Mouse (Mus musculus): ENCODE data around the gene Fam187b. TPM values are rescaled to one million over a fixed set of nuclear protein-coding genes. Genes with fewer than 3 reads are reported as not detected.

Fam187b gene
- total RNA-seq, 2 experiments from 2014 or later = 0.18 to 0.21 TPM

DNA sequence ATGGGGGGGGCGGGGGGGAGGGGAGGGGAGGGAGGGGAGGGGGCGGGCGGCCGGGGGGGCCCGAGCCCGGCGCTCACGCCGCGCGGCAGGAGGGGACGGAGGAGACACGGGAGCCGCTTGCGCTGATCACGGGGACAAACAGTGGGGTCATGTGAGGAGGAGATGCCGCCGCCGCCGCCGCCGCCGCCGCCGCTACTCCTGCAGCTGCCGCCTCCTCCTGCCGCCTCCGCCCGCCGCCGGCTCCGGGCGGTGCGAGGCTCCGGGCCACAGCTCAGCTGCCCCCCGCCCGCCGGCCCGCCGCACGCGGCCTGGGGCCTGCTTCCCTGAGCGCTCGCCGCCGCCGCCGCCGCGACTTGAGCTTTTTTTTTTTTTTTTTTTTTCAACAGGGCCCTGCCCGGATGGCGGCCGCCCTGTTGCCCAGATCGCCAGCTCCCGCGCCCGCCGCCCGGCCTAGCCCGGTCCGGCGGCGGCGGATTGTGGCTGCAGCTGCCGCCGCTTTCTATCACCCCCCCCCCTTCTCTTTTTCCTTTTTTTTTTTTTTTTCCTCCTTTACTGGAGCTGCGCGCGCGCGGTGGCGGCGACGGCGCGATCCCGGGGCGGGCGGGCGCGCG is 16.7 kb upstream of the Fam187b start, which contains the start of gene Usf2:
TSS of gene Usf2 (minus strand) at position 48 of the 611 bp plus-strand sequence.
- peak; percentile 73 to 94 for DNase-seq (ENCODE audit: extremely low spot score in 1 of 2, low spot score in 2 of 2)
- intact Hi-C loops (cut with DNase I) = loop anchor here (5.0 kb wide), 1 partner anchor 95 kb away; the partner anchor contains the start of gene Fxyd7

DNA sequence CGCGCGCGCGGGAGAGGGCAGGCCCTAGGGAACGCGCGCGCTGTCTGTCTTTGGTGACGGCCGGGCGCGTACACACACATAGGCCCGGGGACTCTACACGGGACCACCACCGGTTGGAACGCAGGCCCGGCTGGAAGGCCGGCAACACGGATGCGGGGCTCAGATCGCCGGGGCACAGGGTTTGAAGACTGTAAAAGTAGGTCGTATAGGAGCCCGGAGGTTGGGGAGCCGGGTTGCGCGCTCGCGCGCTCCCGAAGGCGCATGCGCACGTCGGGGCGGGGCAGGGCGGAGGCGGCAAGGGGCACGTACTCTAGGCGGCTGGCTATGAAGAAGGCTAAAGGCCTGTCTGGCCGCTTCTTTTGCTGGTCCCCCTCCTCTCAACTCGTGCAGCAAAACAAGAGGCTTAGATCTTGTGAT is 16.2 kb upstream of the Fam187b start:
- peak; percentile 82 to 93 for DNase-seq (ENCODE audit: extremely low spot score in 1 of 2, low spot score in 2 of 2)
- intact Hi-C loops (cut with DNase I) = loop anchor here (5.0 kb wide), 1 partner anchor 95 kb away; the partner anchor contains the start of gene Fxyd7

DNA sequence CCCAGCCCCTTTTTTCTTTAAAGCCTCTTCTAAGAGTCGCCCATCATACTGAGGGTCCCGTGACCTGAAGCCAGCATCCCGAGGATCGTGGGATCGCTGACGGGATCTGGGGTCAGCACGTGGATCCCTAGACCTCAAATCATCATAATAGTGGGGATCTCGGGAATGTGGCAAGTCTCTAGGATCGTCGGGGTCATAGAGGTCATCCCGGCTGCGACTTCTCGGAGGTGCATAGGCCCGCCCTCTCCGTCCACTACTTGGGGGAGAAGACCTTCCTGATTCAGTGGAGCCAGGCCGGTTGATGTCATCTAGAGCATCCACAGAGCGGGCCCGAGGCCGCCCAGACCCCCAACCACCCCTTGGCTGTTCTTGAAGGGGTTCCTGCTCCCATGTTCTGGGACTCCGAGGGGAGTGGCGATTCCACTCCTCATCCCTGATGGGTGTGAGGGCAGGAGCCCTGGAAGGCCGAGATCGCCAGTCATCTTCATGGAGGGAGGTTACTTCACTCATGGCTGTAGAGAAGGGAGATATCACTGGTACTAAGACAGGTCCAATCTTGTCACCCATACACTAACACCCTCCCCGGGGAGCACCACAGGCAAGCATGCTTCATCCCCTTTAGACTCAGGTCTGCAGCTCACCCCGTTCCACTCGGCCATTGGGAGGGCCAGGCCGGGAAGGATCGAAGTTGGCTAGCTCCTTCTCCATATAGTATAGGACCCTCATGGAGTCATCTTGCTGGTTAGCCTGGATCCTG is 15.3 kb upstream of the Fam187b start:
- peak in 1 of 2 experiments; percentile 65 for DNase-seq (ENCODE audit: extremely low spot score in 1 of 2, low spot score in 2 of 2)
- intact Hi-C loops (cut with DNase I) = loop anchor here (5.0 kb wide), 1 partner anchor 94 kb away; the partner anchor contains the start of gene Fxyd7

DNA sequence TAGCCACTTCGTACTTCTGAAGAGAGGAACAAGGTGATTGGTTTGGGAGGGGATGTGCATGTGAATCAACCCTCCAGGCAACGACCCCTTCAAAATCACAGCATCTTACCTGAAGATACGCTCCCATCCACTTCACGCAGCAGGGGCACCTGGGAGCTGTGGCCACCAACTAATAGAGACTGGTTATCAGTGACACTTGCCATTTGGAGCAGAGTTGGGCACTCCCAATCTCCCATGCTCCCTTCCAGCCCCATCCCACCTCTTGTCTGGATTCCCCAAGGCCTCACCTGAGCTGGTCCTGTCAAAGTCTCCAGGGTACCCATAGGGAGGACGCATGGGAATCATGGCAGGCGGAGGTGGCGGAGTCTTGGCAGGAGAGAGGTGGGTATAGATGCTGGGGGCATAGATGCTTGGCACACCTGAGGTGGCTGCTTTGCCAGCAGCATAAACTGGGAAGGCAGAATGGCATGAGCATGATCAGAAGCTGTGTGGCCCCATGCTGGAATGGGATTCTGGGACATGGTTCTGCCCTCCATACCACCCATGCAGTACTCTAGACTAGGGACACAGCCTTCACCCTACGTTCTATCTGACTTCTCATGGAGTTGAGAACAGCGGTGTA is 14.6 kb upstream of the Fam187b start:
- intact Hi-C loops (cut with DNase I) = loop anchor here (5.0 kb wide), 1 partner anchor 93 kb away; the partner anchor contains the start of gene Fxyd7
- DNase-seq (ENCODE audit: extremely low spot score in 1 of 2, low spot score in 2 of 2) = no peak

DNA sequence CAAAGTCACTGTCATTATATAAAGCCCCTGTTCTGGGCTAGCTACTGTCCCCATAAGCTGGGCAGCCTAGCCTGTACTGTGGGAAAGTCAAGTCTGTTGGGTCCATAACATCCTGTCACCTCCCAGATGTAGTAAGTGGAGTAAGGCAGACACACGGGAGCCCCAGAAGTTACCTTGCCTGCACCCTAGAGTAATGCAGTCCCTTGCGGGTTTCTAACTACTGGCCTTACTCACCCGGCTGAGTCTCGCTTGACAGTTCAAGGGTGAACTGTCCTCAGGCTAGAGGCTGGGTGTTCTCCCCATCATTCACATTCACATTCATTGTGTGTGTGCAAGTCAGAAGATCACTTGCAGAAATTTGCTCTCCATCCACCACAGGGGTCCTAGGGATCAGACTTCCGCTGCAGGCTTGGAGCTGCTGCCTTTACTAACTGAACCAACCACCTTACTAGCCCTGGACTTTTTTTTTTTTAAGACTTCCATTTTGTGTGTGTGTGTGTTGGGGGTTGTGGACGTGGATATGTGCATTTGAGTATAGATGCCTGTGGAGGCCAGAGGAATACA is 13.7 kb upstream of the Fam187b start:
- DNase-seq (ENCODE audit: extremely low spot score in 1 of 2, low spot score in 2 of 2) = no peak
- intact Hi-C loops (cut with DNase I) = loop anchor here (5.0 kb wide), 1 partner anchor 92 kb away; the partner anchor contains the start of gene Fxyd7

DNA sequence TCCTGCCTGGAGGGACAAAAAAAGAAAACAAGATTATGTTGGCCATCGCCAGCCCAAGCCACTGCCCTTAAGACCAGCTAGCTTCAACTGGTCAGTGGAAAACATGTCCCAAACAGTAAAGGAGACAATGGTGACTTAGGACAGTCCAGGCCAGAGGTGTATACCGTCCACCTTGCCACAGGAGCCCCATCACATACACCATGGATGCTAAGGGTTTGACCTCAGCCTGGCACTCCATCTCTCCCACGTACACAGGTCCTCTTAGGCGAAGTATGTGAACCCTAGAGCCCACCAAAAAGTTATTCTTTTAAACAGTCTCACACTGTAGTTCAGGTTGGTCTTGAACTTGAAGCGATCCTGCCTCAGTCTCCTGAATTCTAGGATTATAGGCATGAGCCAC is 10.7 kb upstream of the Fam187b start:
- no peak for DNase-seq (ENCODE audit: extremely low spot score in 1 of 2, low spot score in 2 of 2)
- intact Hi-C loops (cut with DNase I) = no loop called here

GRCm38 (mm10) chr7:30964366-30964765 is 9.2 kb upstream of the Fam187b start:
- intact Hi-C loops (cut with DNase I) = no loop called here
- no peak for DNase-seq (ENCODE audit: extremely low spot score in 1 of 2, low spot score in 2 of 2)

GRCm38 (mm10) chr7:30965677-30966076 is 7.9 kb upstream of the Fam187b start:
- DNase-seq (ENCODE audit: extremely low spot score in 1 of 2, low spot score in 2 of 2) = no peak
- intact Hi-C loops (cut with DNase I) = no loop called here

- no peak for DNase-seq (ENCODE audit: extremely low spot score in 1 of 2, low spot score in 2 of 2)
- intact Hi-C loops (cut with DNase I) = no loop called here
Measured at GRCm38 (mm10) chr7:30966657-30967056, 6.9 kb upstream of the Fam187b start.

DNA sequence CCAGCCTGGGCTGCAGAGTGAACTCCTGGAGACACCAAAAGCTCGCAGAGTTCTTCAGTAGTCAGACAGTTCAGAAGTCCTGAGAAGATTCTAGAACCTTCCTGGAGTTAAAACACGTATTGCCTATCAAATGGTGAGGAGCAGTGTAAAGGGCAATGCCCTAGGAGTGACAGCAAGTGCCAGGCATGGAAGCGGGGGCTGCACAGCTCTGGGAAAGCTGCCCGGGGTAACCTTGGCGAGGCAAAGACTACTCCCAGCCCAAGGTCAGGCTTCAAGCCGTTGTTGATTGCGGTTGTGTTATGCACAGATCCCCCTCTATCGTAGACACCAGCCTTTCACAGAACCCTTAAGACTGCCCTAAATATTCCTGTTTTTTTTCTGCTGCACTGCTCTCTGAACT is 5.0 kb upstream of the Fam187b start:
- intact Hi-C loops (cut with DNase I) = no loop called here
- DNase-seq (ENCODE audit: extremely low spot score in 1 of 2, low spot score in 2 of 2) = no peak

DNA sequence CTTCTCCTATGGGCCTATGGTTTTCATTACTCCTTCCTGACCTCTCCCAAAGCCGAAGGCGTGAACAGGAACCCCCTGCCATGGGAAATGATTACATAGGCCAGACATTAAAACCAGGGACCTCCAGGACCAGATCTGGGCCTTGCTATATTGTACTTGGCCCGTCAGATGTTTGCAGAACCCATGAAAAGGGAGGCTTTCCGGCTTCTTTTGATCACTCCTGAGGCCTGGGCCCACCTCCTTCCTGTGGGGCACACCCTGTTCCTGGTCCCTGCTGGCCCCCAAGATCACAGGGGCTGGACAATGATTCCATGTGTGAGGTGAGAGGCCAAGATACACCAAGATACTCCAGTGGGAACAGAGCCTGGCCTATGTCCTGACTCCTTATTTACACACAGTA is 4.4 kb upstream of the Fam187b start:
- intact Hi-C loops (cut with DNase I) = no loop called here
- peak in 1 of 2 experiments; percentile 86 for DNase-seq (ENCODE audit: extremely low spot score in 1 of 2, low spot score in 2 of 2)

DNA sequence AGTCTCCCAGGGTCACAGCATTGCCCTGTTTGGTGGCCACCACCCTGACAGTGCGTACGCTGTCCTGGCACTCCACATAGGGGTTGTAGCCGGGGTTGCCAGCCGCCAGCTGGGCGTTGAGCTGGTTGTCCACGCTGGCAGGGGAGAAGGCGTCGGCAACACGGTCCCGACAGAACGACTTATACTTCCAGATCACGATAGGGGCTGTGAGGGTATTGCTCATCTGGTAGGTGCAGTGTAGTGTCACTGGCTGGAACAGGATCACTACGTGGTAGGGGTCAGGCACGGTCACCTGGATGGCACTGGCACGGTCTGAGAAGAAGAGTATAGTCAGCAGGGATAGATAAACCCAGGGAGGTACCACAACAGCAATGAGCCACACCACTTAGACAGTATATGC is 1.7 kb upstream of the Fam187b start:
- intact Hi-C loops (cut with DNase I) = no loop called here
- no peak for DNase-seq (ENCODE audit: extremely low spot score in 1 of 2, low spot score in 2 of 2)

DNA sequence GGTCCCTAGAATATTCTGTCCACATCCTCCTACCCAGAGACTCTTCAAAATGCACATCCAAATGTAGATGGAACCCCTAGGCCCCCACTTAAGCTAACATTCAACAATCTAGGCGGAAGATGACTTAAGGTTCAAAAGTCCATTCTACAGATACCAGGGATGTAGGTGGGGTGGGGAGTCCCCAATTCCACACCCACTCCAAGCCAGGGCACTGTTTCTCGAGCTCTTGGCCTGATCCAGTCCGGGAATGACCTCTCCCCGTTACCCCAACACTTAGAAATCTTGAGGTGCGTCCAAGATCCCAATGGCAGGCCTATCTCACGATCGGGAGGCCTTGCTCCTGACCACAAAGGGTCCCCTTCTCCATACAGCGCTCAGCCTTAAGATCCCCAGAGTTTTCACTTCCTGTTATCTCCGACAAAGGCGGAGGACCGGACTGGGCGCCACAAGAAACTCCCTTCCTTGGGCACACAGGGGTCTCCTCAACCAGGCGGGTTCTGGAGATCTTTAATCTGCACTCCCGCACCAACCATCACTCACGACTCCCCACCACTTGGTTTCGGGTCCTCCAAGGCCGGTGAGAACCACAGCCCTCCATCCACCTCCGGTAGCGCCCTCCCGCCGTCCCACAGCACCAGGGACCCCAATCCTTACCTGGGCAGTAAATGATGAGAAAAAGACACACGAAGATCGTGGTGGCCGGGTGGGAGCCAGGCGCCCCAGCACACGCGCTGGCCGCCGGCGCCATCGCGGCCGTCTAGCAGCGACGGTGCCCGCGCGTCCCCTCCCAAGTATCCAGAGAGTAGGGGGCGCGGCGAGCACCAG is 952 bp upstream of the Fam187b start:
- no peak for DNase-seq (ENCODE audit: extremely low spot score in 1 of 2, low spot score in 2 of 2)
- intact Hi-C loops (cut with DNase I) = no loop called here

GRCm38 (mm10) chr7:30973251-30973500 is 414 bp upstream of the Fam187b start, which contains the start of gene Lsr:
TSS of gene Lsr (minus strand) at chr7:30973464.
- intact Hi-C loops (cut with DNase I) = no loop called here
- peak in 1 of 2 experiments; percentile 80 for DNase-seq (ENCODE audit: extremely low spot score in 1 of 2, low spot score in 2 of 2)

- no peak for DNase-seq (ENCODE audit: extremely low spot score in 1 of 2, low spot score in 2 of 2)
- intact Hi-C loops (cut with DNase I) = no loop called here
Measured at GRCm38 (mm10) chr7:30981703-30982102, 8.1 kb downstream of the Fam187b start.

DNA sequence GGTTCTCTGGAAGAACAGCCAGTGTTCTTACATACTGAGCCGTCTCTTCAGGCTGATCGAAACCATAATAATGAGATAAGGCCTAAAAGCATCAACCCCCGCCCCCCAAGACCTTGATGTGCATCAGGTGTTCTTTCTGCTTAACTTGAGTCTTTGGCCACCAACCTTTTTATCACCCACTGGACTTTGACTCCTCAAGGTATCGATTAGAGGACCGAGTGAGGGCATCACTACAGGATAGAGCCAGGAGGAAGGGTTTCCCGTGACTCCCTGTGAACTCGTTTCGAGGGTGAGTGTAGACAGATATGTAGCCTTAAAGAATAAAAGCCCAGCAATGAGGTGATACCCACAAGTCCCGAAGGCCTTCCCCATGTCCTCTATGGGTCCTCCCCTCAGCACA is 11.8 kb downstream of the Fam187b start:
- DNase-seq (ENCODE audit: extremely low spot score in 1 of 2, low spot score in 2 of 2) = no peak
- intact Hi-C loops (cut with DNase I) = no loop called here

- intact Hi-C loops (cut with DNase I) = no loop called here
- no peak for DNase-seq (ENCODE audit: extremely low spot score in 1 of 2, low spot score in 2 of 2)
Measured at GRCm38 (mm10) chr7:30988519-30989162, 15.1 kb downstream of the Fam187b start.

GRCm38 (mm10) chr7:30992148-30992547 is 18.6 kb downstream of the Fam187b start:
- no peak for DNase-seq (ENCODE audit: extremely low spot score in 1 of 2, low spot score in 2 of 2)
- intact Hi-C loops (cut with DNase I) = no loop called here

Data from left cerebral cortex, postnatal 10 days (tissue).